ENCODE assay signal across 14 mouse cellular contexts in the genomic region with DNA sequence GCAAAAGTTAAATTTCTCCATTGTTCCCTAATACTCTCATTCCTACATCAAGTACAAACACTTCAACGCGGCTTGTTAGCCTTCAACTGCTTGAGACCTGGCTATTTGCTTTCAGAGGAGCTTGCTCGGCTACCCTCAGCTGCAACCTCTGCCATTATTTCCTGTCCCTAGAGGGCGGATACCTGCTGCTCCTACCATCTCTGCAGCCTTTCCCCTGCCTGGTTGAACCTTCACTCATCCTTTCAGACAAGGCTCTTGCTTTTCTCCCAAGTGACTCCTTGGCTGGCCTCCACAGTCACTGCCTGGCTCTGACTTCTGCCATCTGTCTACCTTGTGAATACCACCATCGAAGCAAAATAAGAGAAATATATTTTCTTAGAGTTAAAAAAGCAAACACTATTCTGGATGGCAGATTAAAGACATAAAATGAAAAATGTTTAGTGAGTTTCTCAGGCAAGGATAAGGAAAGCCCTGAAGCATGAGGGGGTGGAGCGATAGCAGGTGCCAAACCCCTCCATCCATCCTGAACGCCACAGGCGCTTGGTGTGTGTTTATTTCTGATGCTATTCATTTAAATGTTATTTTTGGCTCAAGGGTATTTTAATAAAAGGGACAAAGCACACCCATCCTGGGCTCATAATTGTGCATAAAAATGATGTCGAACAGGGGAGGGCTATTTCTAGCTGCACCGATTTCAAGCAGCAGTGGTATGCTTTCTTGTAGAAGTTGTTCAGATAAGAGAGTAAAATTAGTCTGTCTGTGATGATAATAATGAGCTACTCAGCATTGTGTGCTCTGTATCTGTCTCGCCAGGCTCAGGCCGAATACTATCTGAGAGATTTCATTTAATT.
DNase-seq lines count a peak whose midpoint lies in the region; ATAC-seq and TF ChIP-seq lines count a peak whose summit lies in the region.
"Had no signal": no experiment of that assay in that cellular context is flagged by ENCODE, and none has a peak within 500 bp of the region (broad histone marks: within the 10 kb centered on the region; RNA-seq: fewer than 3 reads in every experiment).

No protein-coding gene starts in this region.

- H3K36me3 ChIP-seq in forebrain, embryonic 15.5 days = no peaks in the 10 kb centered on the region
- H3K36me3 ChIP-seq in forebrain, embryonic 11.5 days (ENCODE audit: control insufficient read depth, insufficient read depth, low read length) = no peaks in the 10 kb centered on the region
- no peaks in the 10 kb centered on the region for H3K36me3 ChIP-seq in lung, postnatal 0 days (ENCODE audit: insufficient read depth, low read length)
- H3K36me3 ChIP-seq in forebrain, embryonic 16.5 days (ENCODE audit: control insufficient read depth, insufficient read depth) = no peaks in the 10 kb centered on the region
- H3K36me3 ChIP-seq: liver, embryonic 15.5 days had no signal

- peak; percentile 26; the same call in 1 of the 2 replicates for ATAC-seq in forebrain, embryonic 15.5 days (replicated peaks)
- ATAC-seq in forebrain, embryonic 11.5 days (replicated peaks; ENCODE audit: low FRiP score) = no peak
- no peak; the same call in 1 of the 2 replicates for ATAC-seq in lung, postnatal 0 days
- peak; percentile 60 for ATAC-seq in forebrain, embryonic 16.5 days
- no peak for ATAC-seq in monocyte, adult 5-6 weeks (replicated peaks; ENCODE audit: insufficient number of reproducible peaks, low FRiP score, low TSS enrichment, poor library complexity, severe bottlenecking)

- no peak for TF ChIP-seq CTCF in lung, postnatal 0 days (IDR thresholded peaks at IDR 0.05)

- no peaks in the 10 kb centered on the region for H3K27me3 ChIP-seq in forebrain, embryonic 15.5 days
- no peaks in the 10 kb centered on the region for H3K27me3 ChIP-seq in forebrain, embryonic 11.5 days (ENCODE audit: control insufficient read depth, insufficient read depth, low read length)
- H3K27me3 ChIP-seq in lung, postnatal 0 days (replicated peaks; ENCODE audit: insufficient read depth, low read length) = no peaks in the 10 kb centered on the region
- H3K27me3 ChIP-seq in forebrain, embryonic 16.5 days (replicated peaks; ENCODE audit: control insufficient read depth, insufficient read depth, low read length) = no peaks in the 10 kb centered on the region
- H3K27me3 ChIP-seq: liver, embryonic 15.5 days had no signal

- 50% methylated on average over 12 of the region's 12 CpGs for WGBS in forebrain, embryonic 15.5 days
- 63% methylated on average over 12 of the region's 12 CpGs for WGBS in forebrain, embryonic 11.5 days
- 59% methylated on average over 12 of the region's 12 CpGs for WGBS in lung, postnatal 0 days
- WGBS in forebrain, embryonic 16.5 days = 44% methylated on average over 12 of the region's 12 CpGs

- no peak overlapping the region for H3K9ac ChIP-seq in forebrain, embryonic 15.5 days (replicated peaks)
- no peak overlapping the region for H3K9ac ChIP-seq in forebrain, embryonic 11.5 days (ENCODE audit: low read length)
- H3K9ac ChIP-seq in lung, postnatal 0 days (replicated peaks; ENCODE audit: low read depth) = no peak overlapping the region
- H3K9ac ChIP-seq in forebrain, embryonic 16.5 days (replicated peaks; ENCODE audit: low read depth, low read length) = no peak overlapping the region
- H3K9ac ChIP-seq: liver, embryonic 15.5 days had no signal

- peaks cover 14% of the 10 kb centered on the region for H3K4me1 ChIP-seq in forebrain, embryonic 15.5 days
- no peaks in the 10 kb centered on the region for H3K4me1 ChIP-seq in forebrain, embryonic 11.5 days (replicated peaks; ENCODE audit: control insufficient read depth, insufficient read depth, low read length)
- no peaks in the 10 kb centered on the region for H3K4me1 ChIP-seq in lung, postnatal 0 days (ENCODE audit: insufficient read depth, low read depth, low read length)
- H3K4me1 ChIP-seq in forebrain, embryonic 16.5 days (replicated peaks; ENCODE audit: control insufficient read depth, insufficient read depth, low read length) = peaks cover 11% of the 10 kb centered on the region
- H3K4me1 ChIP-seq: liver, embryonic 15.5 days had no signal

- no peaks in the 10 kb centered on the region for H3K9me3 ChIP-seq in forebrain, embryonic 15.5 days
- H3K9me3 ChIP-seq in forebrain, embryonic 11.5 days (ENCODE audit: control insufficient read depth, low read length) = no peaks in the 10 kb centered on the region
- no peaks in the 10 kb centered on the region for H3K9me3 ChIP-seq in lung, postnatal 0 days (ENCODE audit: low read length)
- no peaks in the 10 kb centered on the region for H3K9me3 ChIP-seq in forebrain, embryonic 16.5 days (ENCODE audit: control insufficient read depth, low read length)
- H3K9me3 ChIP-seq: liver, embryonic 15.5 days had no signal

- TF ChIP-seq EP300 in lung, postnatal 0 days (IDR thresholded peaks at IDR 0.05) = no peak

- no peak for DNase-seq in forebrain, embryonic 11.5 days (ENCODE audit: low spot score)
- peak; percentile 27 for DNase-seq in lung, postnatal 0 days (ENCODE audit: low spot score)
- no peak for DNase-seq in lung, postnatal 10 days
- DNase-seq in layer of hippocampus, postnatal 36 days = peak; percentile 9 to 27
- DNase-seq in urinary bladder, adult 18-20 months (ENCODE audit: low spot score in 2 of 2) = no peak
- DNase-seq: adrenal gland, postnatal 14 days; embryo, embryonic 11 days; kidney, adult 18-20 months had no signal

- peak overlapping the region; percentile 58 for H3K27ac ChIP-seq in forebrain, embryonic 15.5 days (replicated peaks)
- H3K27ac ChIP-seq in forebrain, embryonic 11.5 days (ENCODE audit: low read depth, low read length) = no peak overlapping the region
- no peak overlapping the region for H3K27ac ChIP-seq in lung, postnatal 0 days (ENCODE audit: low read length)
- H3K27ac ChIP-seq in forebrain, embryonic 16.5 days (ENCODE audit: low read length) = peak overlapping the region; percentile 65
- H3K27ac ChIP-seq: liver, embryonic 15.5 days; stomach, postnatal 0 days had no signal

- H3K4me2 ChIP-seq in forebrain, embryonic 15.5 days (replicated peaks) = no peak overlapping the region
- no peak overlapping the region for H3K4me2 ChIP-seq in forebrain, embryonic 11.5 days (ENCODE audit: low read depth, low read length, severe bottlenecking)
- H3K4me2 ChIP-seq in lung, postnatal 0 days (replicated peaks; ENCODE audit: low read depth, low read length) = no peak overlapping the region
- 0 out of 2 replicates have a peak overlapping the region, but pooled peaks have one; percentile 9 for H3K4me2 ChIP-seq in forebrain, embryonic 16.5 days (ENCODE audit: low read length)
- H3K4me2 ChIP-seq: liver, embryonic 15.5 days had no signal

- no peak overlapping the region for H3K4me3 ChIP-seq in forebrain, embryonic 15.5 days
- no peak overlapping the region for H3K4me3 ChIP-seq in forebrain, embryonic 11.5 days (ENCODE audit: low read depth, low read length)
- no peak overlapping the region for H3K4me3 ChIP-seq in lung, postnatal 0 days (ENCODE audit: low read depth, low read length)
- H3K4me3 ChIP-seq in forebrain, embryonic 16.5 days (replicated peaks; ENCODE audit: low read length) = no peak overlapping the region
- H3K4me3 ChIP-seq: liver, embryonic 15.5 days; myocyte had no signal

Comparison
In these comparisons a context has a peak if more than half of its experiments do, and no peak if none do; other contexts are left out.
1. ATAC-seq: peak in forebrain, embryonic 15.5 days (single experiment) and forebrain, embryonic 16.5 days (single experiment); none in forebrain, embryonic 11.5 days (single experiment), lung, postnatal 0 days (single experiment) and monocyte, adult 5-6 weeks (single experiment).
2. H3K27ac ChIP-seq: peak in forebrain, embryonic 15.5 days (single experiment) and forebrain, embryonic 16.5 days (single experiment); none in forebrain, embryonic 11.5 days (single experiment) and lung, postnatal 0 days (single experiment).
3. DNase-seq: peak in lung, postnatal 0 days (single experiment) and layer of hippocampus, postnatal 36 days (2 of 2); none in forebrain, embryonic 11.5 days (single experiment), lung, postnatal 10 days (single experiment) and urinary bladder, adult 18-20 months (0 of 2).